Mouse (Mus musculus): Measurements from ENCODE around the gene Ppp1r1c. TPM values are rescaled to one million over a fixed set of nuclear protein-coding genes. Genes with fewer than 3 reads are reported as not detected.

Gene Ppp1r1c
- total RNA-seq (2021): not detected
- long read RNA-seq, experiment 1: 0 reads
- long read RNA-seq, experiment 2: 0 reads

- DNase-seq: no peak
- intact Hi-C loops (cut with DNase I; ENCODE audit: low total_unique reads): no loop called here
These were observed at the start of gene Ppp1r1c for GRCm38 (mm10) chr2:79707575-79707974. Gene Ppp1r1c (plus strand): TSS chr2:79707780.

- DNase-seq: no peak
- intact Hi-C loops (cut with DNase I; ENCODE audit: low total_unique reads): no loop called here
These were observed 47.0 kb upstream of the Ppp1r1c start for GRCm38 (mm10) chr2:79660417-79661185.

GRCm38 (mm10) chr2:79661486-79662104 is 46.0 kb upstream of the Ppp1r1c start:
- no peak for DNase-seq
- intact Hi-C loops (cut with DNase I; ENCODE audit: low total_unique reads): no loop called here

GRCm38 (mm10) chr2:79664532-79665286 is 42.9 kb upstream of the Ppp1r1c start:
- DNase-seq: no peak
- intact Hi-C loops (cut with DNase I; ENCODE audit: low total_unique reads): no loop called here

- intact Hi-C loops (cut with DNase I; ENCODE audit: low total_unique reads): no loop called here
- no peak for DNase-seq
These were observed 42.1 kb upstream of the Ppp1r1c start for GRCm38 (mm10) chr2:79665492-79665891.

- no peak for DNase-seq
- intact Hi-C loops (cut with DNase I; ENCODE audit: low total_unique reads): no loop called here
These were observed 32.3 kb upstream of the Ppp1r1c start for GRCm38 (mm10) chr2:79675266-79675665.

GRCm38 (mm10) chr2:79677663-79678257 is 29.8 kb upstream of the Ppp1r1c start:
- no peak for DNase-seq
- intact Hi-C loops (cut with DNase I; ENCODE audit: low total_unique reads): no loop called here

GRCm38 (mm10) chr2:79681672-79682071 is 25.9 kb upstream of the Ppp1r1c start:
- no peak for DNase-seq
- intact Hi-C loops (cut with DNase I; ENCODE audit: low total_unique reads): no loop called here

GRCm38 (mm10) chr2:79683258-79683657 is 24.3 kb upstream of the Ppp1r1c start:
- intact Hi-C loops (cut with DNase I; ENCODE audit: low total_unique reads): no loop called here
- DNase-seq: no peak

GRCm38 (mm10) chr2:79690838-79691237 is 16.7 kb upstream of the Ppp1r1c start:
- intact Hi-C loops (cut with DNase I; ENCODE audit: low total_unique reads): no loop called here
- no peak for DNase-seq

- no peak for DNase-seq
- intact Hi-C loops (cut with DNase I; ENCODE audit: low total_unique reads): no loop called here
These were observed 12.4 kb upstream of the Ppp1r1c start for GRCm38 (mm10) chr2:79695190-79695589.

GRCm38 (mm10) chr2:79695939-79696338 is 11.6 kb upstream of the Ppp1r1c start:
- DNase-seq: no peak
- intact Hi-C loops (cut with DNase I; ENCODE audit: low total_unique reads): no loop called here

GRCm38 (mm10) chr2:79696478-79697230 is 10.9 kb upstream of the Ppp1r1c start:
- DNase-seq: no peak
- intact Hi-C loops (cut with DNase I; ENCODE audit: low total_unique reads): no loop called here

- intact Hi-C loops (cut with DNase I; ENCODE audit: low total_unique reads): no loop called here
- no peak for DNase-seq
These were observed 9.4 kb upstream of the Ppp1r1c start for GRCm38 (mm10) chr2:79698166-79698565.

GRCm38 (mm10) chr2:79704773-79705172 is 2.8 kb upstream of the Ppp1r1c start:
- DNase-seq: no peak
- intact Hi-C loops (cut with DNase I; ENCODE audit: low total_unique reads): no loop called here

GRCm38 (mm10) chr2:79713662-79714091 is 6.1 kb downstream of the Ppp1r1c start:
- DNase-seq: no peak
- intact Hi-C loops (cut with DNase I; ENCODE audit: low total_unique reads): no loop called here

GRCm38 (mm10) chr2:79714745-79715144 is 7.2 kb downstream of the Ppp1r1c start:
- no peak for DNase-seq
- intact Hi-C loops (cut with DNase I; ENCODE audit: low total_unique reads): no loop called here

GRCm38 (mm10) chr2:79715925-79716324 is 8.3 kb downstream of the Ppp1r1c start:
- no peak for DNase-seq
- intact Hi-C loops (cut with DNase I; ENCODE audit: low total_unique reads): no loop called here

- no peak for DNase-seq
- intact Hi-C loops (cut with DNase I; ENCODE audit: low total_unique reads): no loop called here
These were observed 10.3 kb downstream of the Ppp1r1c start for GRCm38 (mm10) chr2:79717846-79718245.

Measured in gastrocnemius, postnatal 14 days (tissue).